In genomic region chr14:48303235-48303634, GRCm38 (mm10) we compare ENCODE assay signal across 9 mouse cellular contexts.
A peak's percentile ranks its signal among the peaks of the same experiment; 100 is the strongest.
DNase-seq lines count a peak whose midpoint lies in the region; ATAC-seq and TF ChIP-seq lines count a peak whose summit lies in the region.
"Had no signal": no experiment of that assay in that cellular context is flagged by ENCODE, and none has a peak within 500 bp of the region (broad histone marks: within the 10 kb centered on the region; RNA-seq: fewer than 3 reads in every experiment).

No protein-coding gene starts in this region.

- 0 out of 2 replicates have a peak, but pooled peaks cover 3% of the 10 kb centered on the region for H3K9me3 ChIP-seq in kidney, embryonic 16.5 days (ENCODE audit: low read length)
- H3K9me3 ChIP-seq: liver, embryonic 12.5 days had no signal

- no peak for TF ChIP-seq POLR2A in brain, embryonic 14.5 days (IDR thresholded peaks at IDR 0.05; ENCODE audit: borderline replicate concordance, extremely low read depth, insufficient read depth, insufficient read length, poor library complexity, severe bottlenecking)
- TF ChIP-seq POLR2A in cerebellum, adult 2 months (IDR thresholded peaks at IDR 0.05; ENCODE audit: borderline replicate concordance, insufficient read depth, low read length): no peak

- no peak for TF ChIP-seq CTCF in brain, embryonic 14.5 days (IDR thresholded peaks at IDR 0.05; ENCODE audit: borderline replicate concordance, extremely low read depth, insufficient read depth, insufficient read length)
- no peak for TF ChIP-seq CTCF in cerebellum, adult 2 months (IDR thresholded peaks at IDR 0.05; ENCODE audit: borderline replicate concordance, insufficient read depth, low read depth, low read length)

- WGBS in kidney, embryonic 16.5 days: 60% methylated on average over 6 of the region's 6 CpGs
- WGBS in cerebellum, adult 2 months: 52% methylated on average over 6 of the region's 6 CpGs

- no peaks in the 10 kb centered on the region for H3K36me3 ChIP-seq in kidney, embryonic 16.5 days (ENCODE audit: insufficient read depth, low read length)
- H3K36me3 ChIP-seq: liver, embryonic 12.5 days had no signal

- H3K4me1 ChIP-seq in kidney, embryonic 16.5 days (ENCODE audit: insufficient read depth, low read length): 0 out of 2 replicates have a peak, but pooled peaks cover 5% of the 10 kb centered on the region
- H3K4me1 ChIP-seq in cerebellum, adult 2 months (ENCODE audit: control insufficient read depth, insufficient read depth, low read length): no peaks in the 10 kb centered on the region

- H3K27ac ChIP-seq in kidney, embryonic 16.5 days (ENCODE audit: low read length): 0 out of 2 replicates have a peak overlapping the region, but pooled peaks have one; percentile 8
- no peak overlapping the region for H3K27ac ChIP-seq in cerebellum, adult 2 months (ENCODE audit: insufficient read depth, low read length)
- H3K27ac ChIP-seq: liver, embryonic 12.5 days had no signal

- H3K27me3 ChIP-seq in kidney, embryonic 16.5 days (ENCODE audit: insufficient read depth, low read length): no peaks in the 10 kb centered on the region
- H3K27me3 ChIP-seq in cerebellum, adult 2 months (ENCODE audit: control insufficient read depth, insufficient read depth, low read length): no peaks in the 10 kb centered on the region

- H3K4me2 ChIP-seq in kidney, embryonic 16.5 days (replicated peaks; ENCODE audit: low read depth, low read length): no peak overlapping the region
- H3K4me2 ChIP-seq: liver, embryonic 12.5 days had no signal

- no peak for DNase-seq in kidney, adult 18-20 months
- peak; percentile 51 for DNase-seq in brain, embryonic 14.5 days (ENCODE audit: low read depth)
- peak; percentile 33 to 64 for DNase-seq in frontal cortex, adult 2 months (ENCODE audit: extremely low spot score in 1 of 2, low spot score in 1 of 2)
- DNase-seq in layer of hippocampus, postnatal 10 days (ENCODE audit: low spot score in 2 of 2): peak; percentile 25 to 49
- DNase-seq in cerebellum, adult 2 months: no peak

- ATAC-seq in kidney, embryonic 16.5 days (ENCODE audit: low FRiP score, low TSS enrichment): no peak
- no peak for ATAC-seq in megakaryocyte, adult 5-6 weeks (ENCODE audit: poor library complexity, severe bottlenecking)
- ATAC-seq in erythroid progenitor cell, adult 5-6 weeks (replicated peaks; ENCODE audit: low FRiP score, poor library complexity, severe bottlenecking): no peak
- ATAC-seq: liver, embryonic 12.5 days had no signal

- H3K4me3 ChIP-seq in kidney, embryonic 16.5 days (ENCODE audit: low read length): no peak overlapping the region
- H3K4me3 ChIP-seq in cerebellum, adult 2 months (replicated peaks; ENCODE audit: insufficient read depth, low read depth, low read length): no peak overlapping the region
- H3K4me3 ChIP-seq: liver, embryonic 12.5 days had no signal

- H3K9ac ChIP-seq in kidney, embryonic 16.5 days (replicated peaks; ENCODE audit: low read length): no peak overlapping the region
- H3K9ac ChIP-seq: liver, embryonic 12.5 days had no signal

Comparison
In these comparisons a context has a peak if more than half of its experiments do, and no peak if none do; other contexts are left out.
1. DNase-seq: peak in brain, embryonic 14.5 days (single experiment), frontal cortex, adult 2 months (2 of 2) and layer of hippocampus, postnatal 10 days (2 of 2); none in kidney, adult 18-20 months (single experiment) and cerebellum, adult 2 months (0 of 2).